Comparison of ENCODE assay signal across 8 mouse cellular contexts in genomic region chr16:55555821-55556535, GRCm38 (mm10).
A peak's percentile ranks its signal among the peaks of the same experiment; 100 is the strongest.
DNase-seq lines count a peak whose midpoint lies in the region; ATAC-seq lines count a peak whose summit lies in the region.

No protein-coding gene starts in this region.

- H3K27ac ChIP-seq in embryonic facial prominence, embryonic 11.5 days (replicated peaks; ENCODE audit: low read depth, low read length): no peak overlapping the region
- no peak overlapping the region; the same call in 1 of the 2 replicates for H3K27ac ChIP-seq in embryonic facial prominence, embryonic 10.5 days (replicated peaks)

- no peaks in the 10 kb centered on the region for H3K9me3 ChIP-seq in embryonic facial prominence, embryonic 11.5 days (replicated peaks; ENCODE audit: control insufficient read depth, low read length)
- H3K9me3 ChIP-seq in embryonic facial prominence, embryonic 10.5 days: no peaks in the 10 kb centered on the region

- peak; percentile 55 for DNase-seq in embryonic facial prominence, embryonic 11.5 days (ENCODE audit: low spot score)
- DNase-seq in embryonic facial prominence, embryonic 10.5 days (ENCODE audit: low spot score): no peak
- DNase-seq in right cerebral cortex, adult 2 months (ENCODE audit: low spot score in 2 of 2): peak; percentile 13 to 14
- no peak for DNase-seq in right cerebral cortex, adult 18-20 months
- peak; percentile 23 for DNase-seq in mesoderm, embryonic 11.5 days (ENCODE audit: low read depth, low spot score)
- DNase-seq in adrenal gland, postnatal 10 days: no peak
- no peak for DNase-seq in adrenal gland, postnatal 25 days
- no peak for DNase-seq in thymus, adult 18-20 months

- H3K36me3 ChIP-seq in embryonic facial prominence, embryonic 11.5 days (replicated peaks; ENCODE audit: control insufficient read depth, insufficient read depth, low read depth, low read length): no peaks in the 10 kb centered on the region
- no peaks in the 10 kb centered on the region for H3K36me3 ChIP-seq in embryonic facial prominence, embryonic 10.5 days (replicated peaks)

- no peak overlapping the region for H3K4me3 ChIP-seq in embryonic facial prominence, embryonic 11.5 days (ENCODE audit: low read depth, low read length)
- no peak overlapping the region for H3K4me3 ChIP-seq in embryonic facial prominence, embryonic 10.5 days

- no peak for ATAC-seq in embryonic facial prominence, embryonic 11.5 days (replicated peaks; ENCODE audit: insufficient number of reproducible peaks, low FRiP score, low TSS enrichment, low read depth)

- WGBS in embryonic facial prominence, embryonic 11.5 days: 58% methylated on average over 10 of the region's 10 CpGs
- 56% methylated on average over 10 of the region's 10 CpGs for WGBS in embryonic facial prominence, embryonic 10.5 days

- H3K4me1 ChIP-seq in embryonic facial prominence, embryonic 11.5 days (ENCODE audit: control insufficient read depth, insufficient read depth, low read length): no peaks in the 10 kb centered on the region
- H3K4me1 ChIP-seq in embryonic facial prominence, embryonic 10.5 days: peaks cover 4% of the 10 kb centered on the region; the same call in 1 of the 2 replicates

- H3K4me2 ChIP-seq in embryonic facial prominence, embryonic 11.5 days (ENCODE audit: low read depth, low read length): no peak overlapping the region

- H3K9ac ChIP-seq in embryonic facial prominence, embryonic 11.5 days (replicated peaks; ENCODE audit: low read length): no peak overlapping the region

- H3K27me3 ChIP-seq in embryonic facial prominence, embryonic 11.5 days (ENCODE audit: control insufficient read depth, insufficient read depth, low read length): no peaks in the 10 kb centered on the region
- no peaks in the 10 kb centered on the region for H3K27me3 ChIP-seq in embryonic facial prominence, embryonic 10.5 days (replicated peaks; ENCODE audit: low read depth, poor library complexity, severe bottlenecking)

Comparison
In these comparisons a context has a peak if more than half of its experiments do, and no peak if none do; other contexts are left out.
1. DNase-seq: peak in embryonic facial prominence, embryonic 11.5 days (single experiment), right cerebral cortex, adult 2 months (2 of 2) and mesoderm, embryonic 11.5 days (single experiment); none in embryonic facial prominence, embryonic 10.5 days (single experiment), right cerebral cortex, adult 18-20 months (single experiment), adrenal gland, postnatal 10 days (single experiment), adrenal gland, postnatal 25 days (single experiment) and thymus, adult 18-20 months (0 of 2).